Mouse (Mus musculus): Measurements from ENCODE around the gene Kif5a. TPM values are rescaled to one million over a fixed set of nuclear protein-coding genes. Genes with fewer than 3 reads are reported as not detected.

Kif5a gene
- total RNA-seq, 2 experiments from 2014 or later = 0.70 to 1.2 TPM

GRCm38 (mm10) chr10:127265727-127266111 is 2.6 kb upstream of the Kif5a start:
- DNase-seq = no peak

- no peak for DNase-seq
Observed at GRCm38 (mm10) chr10:127264971-127265370, 1.8 kb upstream of the Kif5a start.

- DNase-seq = no peak
Observed at GRCm38 (mm10) chr10:127264336-127264735, 1.2 kb upstream of the Kif5a start.

GRCm38 (mm10) chr10:127263631-127264030 is 483 bp upstream of the Kif5a start:
- no peak for DNase-seq

GRCm38 (mm10) chr10:127261706-127262547 is 1.2 kb downstream of the Kif5a start:
- no peak for DNase-seq

GRCm38 (mm10) chr10:127258489-127258888 is 4.7 kb downstream of the Kif5a start:
- no peak for DNase-seq

- no peak for DNase-seq
Observed at GRCm38 (mm10) chr10:127257790-127258189, 5.4 kb downstream of the Kif5a start.

- DNase-seq = peak; percentile 89
Observed at GRCm38 (mm10) chr10:127255625-127256345, 7.4 kb downstream of the Kif5a start.

GRCm38 (mm10) chr10:127250810-127251209 is 12.3 kb downstream of the Kif5a start:
- no peak for DNase-seq

- no peak for DNase-seq
Observed at GRCm38 (mm10) chr10:127238241-127238824, 24.8 kb downstream of the Kif5a start.

- no peak for DNase-seq
Observed at GRCm38 (mm10) chr10:127236541-127236940, 26.6 kb downstream of the Kif5a start.

GRCm38 (mm10) chr10:127233141-127233540 is 30.0 kb downstream of the Kif5a start:
- DNase-seq = no peak

- no peak for DNase-seq
Observed at GRCm38 (mm10) chr10:127231741-127232140, 31.4 kb downstream of the Kif5a start.

- DNase-seq = no peak
Observed at GRCm38 (mm10) chr10:127230693-127231092, 32.5 kb downstream of the Kif5a start.

GRCm38 (mm10) chr10:127228897-127229296 is 34.3 kb downstream of the Kif5a start:
- DNase-seq = peak; percentile 49

- no peak for DNase-seq
Observed at GRCm38 (mm10) chr10:127227163-127227562, 36.0 kb downstream of the Kif5a start.

GRCm38 (mm10) chr10:127226318-127226895 is 36.7 kb downstream of the Kif5a start:
- DNase-seq = peak; percentile 26

GRCm38 (mm10) chr10:127225732-127226131 is 37.4 kb downstream of the Kif5a start:
- no peak for DNase-seq

- DNase-seq = no peak
Observed at GRCm38 (mm10) chr10:127225213-127225612, 37.9 kb downstream of the Kif5a start.

GRCm38 (mm10) chr10:127218339-127218738 is 44.8 kb downstream of the Kif5a start:
- no peak for DNase-seq

- no peak for DNase-seq
Observed at GRCm38 (mm10) chr10:127217177-127217576, 46.0 kb downstream of the Kif5a start.

- no peak for DNase-seq
Observed at GRCm38 (mm10) chr10:127216456-127216855, 46.7 kb downstream of the Kif5a start.

GRCm38 (mm10) chr10:127214422-127214803 is 48.7 kb downstream of the Kif5a start:
- no peak for DNase-seq

All from heart, postnatal 4 days (tissue).